In genomic region chr12:104053995-104054394, GRCm38 (mm10) we compare ENCODE assay signal across 35 mouse cellular contexts. TPM values are rescaled to one million over a fixed set of nuclear protein-coding genes. Genes with fewer than 3 reads are reported as not detected.
A peak's percentile ranks its signal among the peaks of the same experiment; 100 is the strongest.
DNase-seq lines count a peak whose midpoint lies in the region; ATAC-seq and TF ChIP-seq lines count a peak whose summit lies in the region.
"Had no signal": no experiment of that assay in that cellular context is flagged by ENCODE, and none has a peak within 500 bp of the region (broad histone marks: within the 10 kb centered on the region; RNA-seq: fewer than 3 reads in every experiment).

No protein-coding gene starts in this region.

- H3K27me3 ChIP-seq in lung, embryonic 14.5 days (ENCODE audit: insufficient read depth, low read length): no peaks in the 10 kb centered on the region
- no peaks in the 10 kb centered on the region for H3K27me3 ChIP-seq in lung, embryonic 15.5 days
- H3K27me3 ChIP-seq: forebrain, embryonic 13.5 days; kidney, embryonic 15.5 days; limb, embryonic 12.5 days; liver, embryonic 15.5 days; midbrain, embryonic 15.5 days; neural tube, embryonic 12.5 days; stomach, embryonic 15.5 days had no signal

- H3K36me3 ChIP-seq in lung, embryonic 14.5 days (ENCODE audit: insufficient read depth): no peaks in the 10 kb centered on the region
- H3K36me3 ChIP-seq in lung, embryonic 15.5 days: no peaks in the 10 kb centered on the region
- H3K36me3 ChIP-seq: G1E; kidney, embryonic 15.5 days; limb, embryonic 12.5 days; liver, embryonic 15.5 days; midbrain, embryonic 15.5 days; neural tube, embryonic 12.5 days; stomach, embryonic 15.5 days had no signal

- DNase-seq in lung, embryonic 14.5 days: peak; percentile 47
- DNase-seq in lung, adult 2 months: no peak
- DNase-seq in lung, postnatal 25 days (ENCODE audit: low spot score): peak; percentile 30
- no peak for DNase-seq in layer of hippocampus, adult 8-10 months (ENCODE audit: low spot score in 2 of 2)
- no peak for DNase-seq in layer of hippocampus, postnatal 10 days (ENCODE audit: low spot score in 2 of 2)
- no peak for DNase-seq in testis, postnatal 14 days (ENCODE audit: low spot score)
- DNase-seq: adrenal gland, adult 2 months; adrenal gland, postnatal 36 days; cerebellum, adult 2 months; cerebellum, postnatal 14 days; gastrocnemius, postnatal 10 days; kidney, adult 18-20 months; kidney, postnatal 4 days; thymus, postnatal 14 days had no signal

- H3K27ac ChIP-seq in lung, embryonic 14.5 days (ENCODE audit: low read depth): no peak overlapping the region
- no peak overlapping the region for H3K27ac ChIP-seq in lung, embryonic 15.5 days
- H3K27ac ChIP-seq: forebrain, embryonic 13.5 days; kidney, embryonic 15.5 days; limb, embryonic 12.5 days; liver, embryonic 15.5 days; midbrain, embryonic 15.5 days; neural tube, embryonic 12.5 days; stomach, embryonic 15.5 days had no signal

- H3K9me3 ChIP-seq in lung, embryonic 14.5 days (ENCODE audit: low read depth, low read length): no peaks in the 10 kb centered on the region
- H3K9me3 ChIP-seq in lung, embryonic 15.5 days: no peaks in the 10 kb centered on the region
- H3K9me3 ChIP-seq: forebrain, embryonic 13.5 days; kidney, embryonic 15.5 days; limb, embryonic 12.5 days; liver, embryonic 15.5 days; midbrain, embryonic 15.5 days; neural tube, embryonic 12.5 days; stomach, embryonic 15.5 days had no signal

- no peak for TF ChIP-seq POLR2A in lung, adult 2 months (IDR thresholded peaks at IDR 0.05; ENCODE audit: borderline replicate concordance, extremely low read depth, low read depth, low read length)

- 33% methylated on average over 1 of the region's 1 CpGs for WGBS in lung, embryonic 14.5 days
- 27% methylated on average over 1 of the region's 1 CpGs for WGBS in lung, adult 2 months
- 55% methylated on average over 1 of the region's 1 CpGs for WGBS in lung, embryonic 15.5 days

- H3K4me1 ChIP-seq in lung, embryonic 14.5 days (ENCODE audit: insufficient read depth): no peaks in the 10 kb centered on the region
- H3K4me1 ChIP-seq in lung, adult 2 months (ENCODE audit: control insufficient read depth, insufficient read depth, low read length): no peaks in the 10 kb centered on the region
- no peaks in the 10 kb centered on the region for H3K4me1 ChIP-seq in lung, embryonic 15.5 days
- H3K4me1 ChIP-seq: kidney, embryonic 15.5 days; limb, embryonic 12.5 days; liver, embryonic 15.5 days; midbrain, embryonic 15.5 days; neural tube, embryonic 12.5 days; stomach, embryonic 15.5 days had no signal

- H3K4me2 ChIP-seq in lung, embryonic 14.5 days: no peak overlapping the region
- no peak overlapping the region for H3K4me2 ChIP-seq in lung, embryonic 15.5 days
- H3K4me2 ChIP-seq: forebrain, embryonic 13.5 days; kidney, embryonic 15.5 days; limb, embryonic 12.5 days; liver, embryonic 15.5 days; midbrain, embryonic 15.5 days; neural tube, embryonic 12.5 days; stomach, embryonic 15.5 days had no signal

- TF ChIP-seq CTCF in lung, embryonic 14.5 days (IDR thresholded peaks at IDR 0.05; ENCODE audit: low read depth): no peak
- no peak for TF ChIP-seq CTCF in lung, adult 2 months (IDR thresholded peaks at IDR 0.05; ENCODE audit: insufficient read depth, low read length)

- H3K9ac ChIP-seq in lung, embryonic 14.5 days: no peak overlapping the region
- H3K9ac ChIP-seq in lung, embryonic 15.5 days: no peak overlapping the region
- H3K9ac ChIP-seq: forebrain, embryonic 13.5 days; kidney, embryonic 15.5 days; limb, embryonic 12.5 days; liver, embryonic 15.5 days; midbrain, embryonic 15.5 days; neural tube, embryonic 12.5 days; stomach, embryonic 15.5 days had no signal

- H3K4me3 ChIP-seq in lung, embryonic 14.5 days (ENCODE audit: low read depth, low read length): no peak overlapping the region
- H3K4me3 ChIP-seq in lung, adult 2 months (replicated peaks; ENCODE audit: extremely low read depth, low read depth, low read length): no peak overlapping the region
- H3K4me3 ChIP-seq in lung, embryonic 15.5 days: no peak overlapping the region
- H3K4me3 ChIP-seq: forebrain, embryonic 13.5 days; kidney, embryonic 15.5 days; limb, embryonic 12.5 days; liver, embryonic 15.5 days; midbrain, embryonic 15.5 days; neural tube, embryonic 12.5 days; stomach, embryonic 15.5 days had no signal

- ATAC-seq in lung, embryonic 14.5 days (ENCODE audit: insufficient read depth): peak; percentile 66
- ATAC-seq in lung, embryonic 15.5 days (ENCODE audit: borderline replicate concordance, extremely low read depth, low FRiP score, low TSS enrichment): peak; percentile 84
- ATAC-seq: forebrain, embryonic 13.5 days; hindbrain, embryonic 16.5 days; midbrain, embryonic 15.5 days had no signal

RNA-seq across cellular contexts. Expression of gene Serpina12, which starts 9.8 kb away (rescaled TPM):
- polyA plus RNA-seq in lung, embryonic 14.5 days (2014; fragmentation: Nextera tagmentation; extraction: Ambion mirVana): not detected in 2 replicates
- 0.12 TPM in 1 of 2 replicates, not detected in the other for polyA plus RNA-seq in lung, adult 2 months (2012; rRNA removed)
- polyA plus RNA-seq in lung, embryonic 15.5 days (2015; fragmentation: Nextera tagmentation; extraction: Ambion mirVana): not detected in 2 replicates
- not detected for total RNA-seq in layer of hippocampus, adult 8-10 months (2022)
- total RNA-seq in layer of hippocampus, postnatal 10 days (2021): not detected
- total RNA-seq: gastrocnemius, postnatal 10 days; heart, adult 8-10 months; heart, postnatal 25 days; left cerebral cortex, postnatal 14 days had no signal
- polyA plus RNA-seq: brain, embryonic 14.5 days; cortical plate, adult 2 months; forebrain, embryonic 13.5 days; G1E; heart, embryonic 14.5 days; hindbrain, embryonic 11.5 days; hindbrain, embryonic 16.5 days; intestine, embryonic 14.5 days; kidney, embryonic 15.5 days; limb, embryonic 12.5 days; midbrain, embryonic 15.5 days; neural tube, embryonic 12.5 days; stomach, embryonic 15.5 days; urinary bladder, adult 2 months had no signal

RNA-seq across cellular contexts. Expression of gene Serpina9, which starts 40.4 kb away (rescaled TPM):
- polyA plus RNA-seq in lung, embryonic 14.5 days (2014; fragmentation: Nextera tagmentation; extraction: Ambion mirVana): not detected in 2 replicates
- polyA plus RNA-seq in lung, adult 2 months (2012; rRNA removed): 1.4 and 2.7 TPM in 2 replicates
- polyA plus RNA-seq in lung, embryonic 15.5 days (2015; fragmentation: Nextera tagmentation; extraction: Ambion mirVana): 0.24 and 0.32 TPM in 2 replicates
- under 1 TPM; 0.10 to 0.32 (median 0.14) TPM for total RNA-seq in layer of hippocampus, adult 8-10 months (2022)
- under 1 TPM in 1 of 2 experiments, not detected in 1; 0.21 TPM for total RNA-seq in layer of hippocampus, postnatal 10 days (2021)
- total RNA-seq: adrenal gland, adult 2 months; adrenal gland, postnatal 36 days; gastrocnemius, postnatal 10 days had no signal
- polyA plus RNA-seq: adrenal gland, adult 2 months; forebrain, embryonic 13.5 days; G1E; gonadal fat pad, adult 2 months; hindbrain, embryonic 11.5 days; kidney, embryonic 15.5 days; limb, embryonic 12.5 days; liver, embryonic 15.5 days; midbrain, embryonic 15.5 days; neural tube, embryonic 12.5 days; stomach, embryonic 15.5 days; urinary bladder, adult 2 months had no signal

RNA-seq across cellular contexts. Expression of gene Serpina5, which starts 46.9 kb away (rescaled TPM):
- polyA plus RNA-seq in lung, embryonic 14.5 days (2014; fragmentation: Nextera tagmentation; extraction: Ambion mirVana): not detected in 2 replicates
- polyA plus RNA-seq in lung, adult 2 months (2012; rRNA removed): not detected in 2 replicates
- polyA plus RNA-seq in lung, embryonic 15.5 days (2015; fragmentation: Nextera tagmentation; extraction: Ambion mirVana): 0.06 TPM in 1 of 2 replicates, not detected in the other
- total RNA-seq in layer of hippocampus, adult 8-10 months (2022): not detected
- total RNA-seq in layer of hippocampus, postnatal 10 days (2021): not detected
- total RNA-seq: G1E; gastrocnemius, postnatal 10 days; heart, adult 8-10 months; heart, postnatal 25 days; left cerebral cortex, postnatal 14 days; liver, adult 2 months had no signal
- polyA plus RNA-seq: adrenal gland, adult 2 months; brain, embryonic 14.5 days; cerebellum, adult 2 months; cortical plate, adult 2 months; forebrain, embryonic 13.5 days; G1E; heart, embryonic 14.5 days; hindbrain, embryonic 11.5 days; hindbrain, embryonic 16.5 days; intestine, embryonic 14.5 days; kidney, embryonic 15.5 days; limb, embryonic 12.5 days; midbrain, embryonic 15.5 days; neural tube, embryonic 12.5 days; urinary bladder, adult 2 months had no signal

RNA-seq across cellular contexts. Expression of gene Serpina3a, which starts 58.5 kb away (rescaled TPM):
- not detected in 2 replicates for polyA plus RNA-seq in lung, embryonic 14.5 days (2014; fragmentation: Nextera tagmentation; extraction: Ambion mirVana)
- polyA plus RNA-seq in lung, adult 2 months (2012; rRNA removed): not detected in 2 replicates
- polyA plus RNA-seq in lung, embryonic 15.5 days (2015; fragmentation: Nextera tagmentation; extraction: Ambion mirVana): not detected in 2 replicates
- not detected for total RNA-seq in layer of hippocampus, adult 8-10 months (2022)
- total RNA-seq in layer of hippocampus, postnatal 10 days (2021): not detected
- total RNA-seq: adrenal gland, adult 2 months; adrenal gland, postnatal 36 days; gastrocnemius, postnatal 10 days; heart, adult 8-10 months; heart, postnatal 25 days; left cerebral cortex, postnatal 14 days; liver, adult 2 months had no signal
- polyA plus RNA-seq: adrenal gland, adult 2 months; brain, embryonic 14.5 days; cerebellum, adult 2 months; cortical plate, adult 2 months; forebrain, embryonic 13.5 days; G1E; gonadal fat pad, adult 2 months; heart, embryonic 14.5 days; hindbrain, embryonic 11.5 days; hindbrain, embryonic 16.5 days; intestine, embryonic 14.5 days; kidney, embryonic 15.5 days; limb, embryonic 12.5 days; liver, adult 2 months; midbrain, embryonic 15.5 days; neural tube, embryonic 12.5 days; stomach, embryonic 15.5 days; urinary bladder, adult 2 months had no signal

Comparison
In these comparisons a context has a peak if more than half of its experiments do, and no peak if none do; other contexts are left out.
1. DNase-seq: peak in lung, embryonic 14.5 days (single experiment) and lung, postnatal 25 days (single experiment); none in lung, adult 2 months (single experiment), layer of hippocampus, adult 8-10 months (0 of 2), layer of hippocampus, postnatal 10 days (0 of 2) and testis, postnatal 14 days (single experiment).